Mouse (Mus musculus) retina, postnatal 7 days (tissue): Measurements from ENCODE around the gene Rpl6.
"Not testable (repeated sequence)": the region's sequence is repeated elsewhere in the genome, so short reads cannot be mapped to it uniquely, and the experiment has no call there.

ENCODE experiments used
- DNase-seq: peaks from one replicate; pipeline ENCODE4 v3.0.0-alpha.2; 2012; ENCODE audit warnings: low read depth, low spot score

Gene Rpl6

GRCm38 (mm10) chr5:121224856-121225255, 20.6 kb downstream of the Rpl6 start:
- no peak for DNase-seq

DNA sequence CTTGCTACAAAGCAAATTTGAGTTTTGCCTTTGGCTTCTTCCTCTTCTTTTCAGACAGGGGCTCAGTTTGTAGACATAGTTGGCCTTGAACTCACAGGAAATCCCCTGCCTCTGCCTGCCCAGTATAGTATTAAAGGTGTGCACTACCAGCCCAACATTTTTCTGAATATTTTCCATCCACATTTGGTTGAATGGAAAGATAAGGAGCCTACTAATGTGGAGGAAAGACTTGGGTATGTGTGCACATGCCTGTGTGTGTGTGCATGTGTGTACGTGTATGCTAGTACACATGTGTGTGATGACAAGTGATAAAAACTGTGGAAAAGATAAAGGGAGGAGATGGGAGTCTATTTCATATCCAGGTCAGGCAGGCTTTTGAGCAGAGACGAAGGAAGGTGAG, 21.6 kb downstream of the Rpl6 start:
- DNase-seq, result no peak

DNA sequence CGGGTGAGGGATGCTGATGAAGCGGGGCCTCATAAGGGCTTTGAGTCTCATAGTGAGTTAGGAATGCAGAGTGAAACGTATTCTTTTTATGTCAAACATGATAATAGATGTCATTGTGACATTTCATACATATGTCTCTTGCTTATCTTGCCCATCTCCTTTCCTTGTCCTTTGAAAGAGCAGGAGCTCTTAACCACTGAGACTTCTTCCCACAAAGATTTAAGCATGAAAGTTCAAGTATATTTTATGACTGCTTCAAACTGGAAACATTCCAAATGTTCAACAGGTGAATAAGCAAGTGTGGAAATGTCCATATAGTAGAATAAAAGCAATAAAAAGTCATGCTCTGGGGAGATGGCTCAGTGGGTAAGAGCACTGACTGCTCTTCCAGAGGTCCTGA, 22.1 kb downstream of the Rpl6 start:
- DNase-seq, result no peak

GRCm38 (mm10) chr5:121226845-121227244, 22.6 kb downstream of the Rpl6 start:
- DNase-seq, result no peak

GRCm38 (mm10) chr5:121227330-121227729, 23.0 kb downstream of the Rpl6 start:
- DNase-seq, result not testable (repeated sequence)

DNA sequence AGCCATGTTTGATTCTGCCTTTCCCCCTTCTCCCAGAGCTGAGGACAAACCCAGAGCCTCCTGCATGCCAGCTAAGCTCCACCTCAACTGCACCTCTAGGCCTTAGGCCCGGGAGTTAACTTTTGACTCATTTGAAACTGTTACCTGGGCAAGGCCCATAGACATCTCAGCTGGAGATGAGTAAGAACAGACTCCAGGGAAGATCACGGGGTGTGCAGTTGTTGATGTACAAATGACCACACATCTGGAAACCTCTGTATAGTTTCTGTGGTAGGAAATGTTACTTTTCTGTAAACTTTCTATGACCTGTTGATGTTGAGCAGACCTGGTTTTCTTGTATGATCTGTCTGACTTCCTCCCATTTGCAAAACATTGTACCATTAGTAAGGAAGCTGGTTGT, 24.9 kb downstream of the Rpl6 start:
- DNase-seq, result no peak

DNA sequence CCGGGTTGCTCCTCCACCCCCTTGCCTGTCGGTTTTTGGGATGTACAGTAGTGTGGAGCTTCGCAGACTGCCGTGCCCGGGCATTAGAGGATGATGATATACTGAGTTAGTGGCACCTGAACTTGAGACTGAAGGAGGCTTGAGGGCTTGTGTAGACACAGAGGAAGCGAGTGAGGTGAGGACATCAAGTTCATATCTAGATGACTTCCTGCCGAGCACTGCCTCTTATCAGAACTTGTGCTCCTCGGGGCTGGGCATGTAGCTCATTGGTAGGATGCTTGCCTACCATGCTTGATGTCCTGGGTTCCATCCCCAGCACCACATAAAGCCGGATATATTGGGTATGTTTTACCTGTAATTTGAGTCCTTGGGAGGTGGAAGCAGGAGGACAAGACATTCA, 26.5 kb downstream of the Rpl6 start:
- DNase-seq, result no peak

- no peak for DNase-seq
These were observed 28.5 kb downstream of the Rpl6 start for GRCm38 (mm10) chr5:121232789-121233188.

DNA sequence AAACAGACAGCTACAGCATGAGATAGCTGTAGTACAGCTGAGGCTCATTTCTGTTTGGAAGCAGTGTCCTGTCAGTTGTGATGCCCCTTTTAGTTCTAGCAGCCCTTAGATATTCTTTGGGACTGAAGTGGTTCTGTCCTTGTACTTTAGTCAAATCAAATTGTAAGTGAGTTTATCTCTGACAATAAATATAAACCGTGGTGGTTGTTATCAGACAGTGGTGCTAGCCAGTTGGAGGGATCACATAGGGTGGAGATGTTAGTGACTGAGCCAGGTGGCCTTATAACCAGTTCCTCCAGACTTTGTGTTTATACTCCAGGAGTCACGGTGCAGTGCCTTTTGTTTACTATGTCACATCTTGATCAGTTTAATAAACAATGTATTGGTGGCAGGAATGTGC, 29.4 kb downstream of the Rpl6 start:
- DNase-seq, result no peak

DNA sequence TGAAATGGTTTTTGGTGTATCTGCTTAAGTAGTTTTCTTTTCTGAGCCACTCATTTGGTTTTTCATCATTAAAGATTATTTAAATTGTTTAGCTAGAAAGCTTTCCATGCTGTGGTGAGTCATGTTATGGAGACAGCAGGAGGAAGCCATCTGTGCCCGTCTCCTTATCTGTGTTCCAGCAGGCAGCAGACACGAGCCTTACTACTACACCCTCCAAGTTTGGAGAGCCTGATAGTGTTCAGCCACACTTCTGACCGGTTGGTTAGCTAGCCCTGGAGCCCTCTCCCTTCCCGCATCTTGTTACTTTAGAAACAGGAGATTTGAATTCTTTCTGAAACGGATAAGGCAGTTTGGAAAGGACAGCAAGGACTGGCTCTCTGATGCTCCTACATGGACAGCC, 31.9 kb downstream of the Rpl6 start:
- no peak for DNase-seq

GRCm38 (mm10) chr5:121238208-121238607, 33.9 kb downstream of the Rpl6 start:
- DNase-seq, result no peak

DNA sequence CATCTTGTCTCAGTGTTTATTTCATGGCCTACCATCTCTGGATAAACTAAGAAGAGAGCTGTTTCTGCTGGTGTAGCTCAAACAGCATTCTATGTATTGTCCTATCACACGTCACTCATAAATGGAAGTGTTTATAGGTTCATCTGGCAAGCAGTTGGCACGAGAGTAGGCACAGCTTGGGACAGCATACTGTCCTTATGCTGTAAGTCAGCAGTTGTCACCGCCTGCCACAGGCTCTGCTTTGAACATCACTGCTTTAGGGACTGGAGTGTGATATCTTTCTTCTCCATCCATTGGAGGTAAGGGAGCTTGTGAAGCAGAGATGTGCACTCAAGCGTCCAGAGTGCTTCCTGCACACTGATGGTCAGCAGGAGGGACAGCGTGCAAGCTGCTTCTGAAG, 35.6 kb downstream of the Rpl6 start:
- DNase-seq, result no peak

DNA sequence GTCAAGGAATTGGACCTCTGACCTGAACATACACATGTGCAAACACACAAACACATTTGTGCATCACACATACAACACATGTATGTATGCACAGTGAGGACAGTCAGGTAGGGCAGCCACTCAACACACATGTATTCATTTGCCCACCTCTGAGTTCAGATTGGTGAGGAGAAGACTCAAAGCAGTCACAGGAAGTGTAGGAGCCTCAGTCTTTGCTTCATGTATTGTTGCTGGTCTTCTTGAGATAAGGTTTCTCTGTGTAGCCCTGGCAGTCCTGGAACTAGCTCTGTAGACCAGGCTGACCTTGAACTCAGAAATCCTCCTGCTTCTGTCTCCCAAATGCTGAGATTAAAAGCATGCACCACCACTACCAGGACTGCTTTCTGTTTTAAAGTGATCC, 36.9 kb downstream of the Rpl6 start:
- DNase-seq, result no peak

DNA sequence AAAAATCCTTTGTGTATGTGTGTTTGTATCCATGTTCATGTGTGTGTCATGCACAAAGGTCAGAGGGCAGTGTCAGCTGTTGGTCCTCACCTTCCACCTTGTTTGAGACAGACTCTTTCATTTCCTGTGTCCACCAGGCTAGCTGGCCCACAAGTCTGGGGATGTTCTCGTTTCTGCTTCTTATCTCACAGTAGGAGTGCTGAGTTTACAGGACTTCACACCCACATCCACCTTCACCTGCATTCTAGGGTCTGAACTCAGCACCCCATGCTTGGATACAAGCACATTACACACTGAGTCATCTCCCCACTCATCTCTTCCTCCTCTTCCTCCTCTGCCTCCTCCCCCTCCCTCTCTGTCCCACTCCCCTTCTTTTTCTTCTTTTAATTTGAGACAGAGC, 38.0 kb downstream of the Rpl6 start:
- no peak for DNase-seq

DNA sequence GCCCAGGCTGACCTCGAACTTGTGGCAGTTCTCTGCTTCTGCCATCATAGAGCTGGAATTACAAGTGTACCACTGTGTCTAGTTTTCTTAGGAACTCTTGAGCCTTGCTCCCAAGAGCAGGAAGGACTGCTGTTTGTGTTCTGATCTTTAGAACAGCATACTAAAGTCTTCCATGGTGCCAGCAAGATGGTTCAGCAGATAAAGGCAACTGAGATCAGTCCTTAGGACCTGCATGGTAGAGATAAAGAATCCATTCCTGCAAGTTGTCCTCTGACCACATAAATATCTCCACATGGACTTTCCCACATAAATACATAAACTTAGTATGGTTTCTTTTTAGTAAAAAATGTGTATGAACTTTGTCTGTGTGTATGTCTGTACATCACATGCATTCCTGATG, 38.4 kb downstream of the Rpl6 start:
- no peak for DNase-seq

- no peak for DNase-seq
These were observed 39.5 kb downstream of the Rpl6 start for GRCm38 (mm10) chr5:121243676-121244364.

GRCm38 (mm10) chr5:121244365-121244731, 40.1 kb downstream of the Rpl6 start:
- no peak for DNase-seq

DNA sequence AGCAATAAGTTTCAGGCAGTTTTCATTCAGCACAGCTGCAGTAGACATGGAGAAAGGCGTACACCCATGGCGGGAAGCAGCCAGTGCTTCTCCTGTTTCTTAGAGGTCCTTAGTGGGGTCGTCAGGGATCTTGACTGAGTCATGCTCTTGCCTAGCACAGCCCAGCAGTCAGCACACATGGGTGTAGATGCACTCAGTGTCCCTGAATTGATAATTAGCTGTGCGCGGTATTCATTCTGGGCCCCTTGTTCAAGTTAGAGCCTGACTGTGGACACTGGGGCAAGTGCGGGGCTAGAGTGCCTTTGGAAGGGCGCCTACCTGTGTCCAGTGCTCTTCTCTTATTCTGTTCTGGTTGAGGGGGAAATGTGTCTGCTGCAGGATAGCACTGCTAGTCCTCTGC, 40.9 kb downstream of the Rpl6 start:
- no peak for DNase-seq

- no peak for DNase-seq
These were observed 44.6 kb downstream of the Rpl6 start for GRCm38 (mm10) chr5:121248766-121249394.

DNA sequence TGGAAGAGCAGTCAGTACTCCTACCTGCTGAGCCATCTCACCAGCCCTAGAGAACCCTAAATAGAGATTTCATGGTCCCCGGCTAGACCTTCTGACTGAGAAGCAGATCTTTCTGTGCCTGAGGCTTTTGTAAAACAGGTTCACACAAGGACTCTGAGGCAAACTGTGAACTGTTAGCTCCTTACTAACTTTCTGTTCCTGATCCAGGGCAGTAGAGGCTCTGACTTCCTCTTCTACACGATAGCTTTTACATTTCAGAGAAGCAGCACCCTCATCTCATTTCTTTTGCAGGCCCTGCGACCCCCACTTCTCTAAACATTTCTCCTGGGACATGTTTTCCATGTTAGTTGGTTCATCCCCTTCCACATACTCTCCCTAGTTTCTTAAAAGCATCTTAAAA, 45.4 kb downstream of the Rpl6 start:
- no peak for DNase-seq

- DNase-seq, result no peak
These were observed 47.5 kb downstream of the Rpl6 start for GRCm38 (mm10) chr5:121251813-121252212.

DNA sequence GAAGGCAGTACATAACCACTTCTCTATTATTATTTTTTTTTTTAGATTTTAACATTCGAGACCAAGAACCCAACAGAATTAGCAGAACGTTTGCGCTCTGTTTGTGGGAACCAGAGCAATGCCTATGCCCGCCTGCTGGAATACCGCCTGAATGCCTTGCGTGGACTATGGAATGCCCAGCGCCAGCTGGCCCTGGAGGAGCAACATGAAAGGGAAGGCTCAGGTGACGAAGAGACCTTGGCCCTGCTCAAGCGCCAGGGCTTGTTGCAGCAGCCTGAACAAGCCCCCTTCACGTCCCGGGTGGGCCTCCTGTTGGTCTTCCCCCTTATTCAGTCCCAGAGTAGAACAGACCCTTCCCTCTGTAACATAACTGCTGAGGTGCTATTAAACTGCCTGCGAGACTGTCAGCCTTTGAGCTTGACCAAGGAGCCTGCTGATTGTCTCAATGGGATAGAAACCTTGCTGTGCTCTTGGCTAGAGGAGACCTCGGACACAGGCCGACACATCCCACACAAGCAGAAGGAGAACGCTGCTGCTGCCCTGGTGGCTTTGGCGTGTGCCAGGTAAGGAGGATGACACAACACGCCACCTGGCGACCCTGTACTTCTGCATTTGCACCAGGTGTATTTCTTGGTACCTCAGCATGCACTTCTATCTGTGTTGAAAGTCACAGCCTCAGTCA, 49.7 kb downstream of the Rpl6 start:
- DNase-seq, result no peak

DNA sequence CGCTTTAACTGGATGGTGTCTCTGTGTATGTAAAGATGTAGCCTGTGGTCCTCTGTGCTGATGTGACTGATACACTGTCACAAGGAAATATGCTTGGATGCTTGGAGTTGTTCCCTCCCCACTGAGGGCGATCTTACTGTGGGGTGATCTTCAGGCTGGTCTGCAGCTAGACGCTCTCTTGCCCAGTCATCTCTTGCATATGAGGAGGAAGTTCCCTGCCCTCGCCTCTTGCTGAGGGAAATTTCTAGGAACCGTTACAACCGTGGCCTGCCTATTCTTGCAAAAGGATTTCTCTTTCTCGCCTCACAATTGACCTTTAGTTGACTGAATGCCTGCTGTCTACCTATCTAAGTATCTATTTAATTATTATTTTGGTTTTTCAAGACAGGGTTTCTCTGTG, 50.7 kb downstream of the Rpl6 start:
- DNase-seq, result no peak
